Mouse (Mus musculus) testis, adult 2 months (tissue): ENCODE data around the gene Gm21992.

Experiments used
- CTCF ChIP-seq: fragments of 200-500 bp; IDR thresholded peaks from 2 replicates; pipeline ENCODE4 v1.5.1; 2012; ENCODE audit warnings: low read depth, mild to moderate bottlenecking, inconsistent platforms, low read length, moderate library complexity; ENCODE audit not compliant: control insufficient read depth, insufficient read depth, insufficient replicate concordance
- POLR2A ChIP-seq: fragments of 200-500 bp; IDR thresholded peaks from 2 replicates; pipeline ENCODE4 v1.6.1; 2012; ENCODE audit warnings: low read depth, mild to moderate bottlenecking, inconsistent platforms, low read length, moderate library complexity; ENCODE audit not compliant: control insufficient read depth

DNA sequence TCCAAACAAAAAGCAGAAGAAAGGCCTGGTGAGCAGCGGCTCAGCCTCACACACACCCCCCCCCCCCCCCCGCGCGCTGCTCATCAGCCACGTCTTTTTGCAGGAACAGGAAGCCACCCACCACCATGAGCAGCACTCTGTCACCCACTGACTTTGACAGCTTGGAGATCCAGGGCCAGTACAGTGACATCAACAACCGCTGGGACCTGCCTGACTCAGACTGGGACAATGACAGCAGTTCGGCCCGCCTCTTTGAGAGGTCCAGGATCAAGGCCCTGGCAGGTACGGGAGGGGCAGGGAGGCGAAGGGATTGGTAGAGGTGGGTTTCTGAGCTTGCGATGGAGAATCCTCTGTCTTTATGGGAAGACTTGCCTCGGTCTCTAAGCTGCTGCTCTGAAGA is 92.7 kb downstream of the Gm21992 start:
- TF ChIP-seq CTCF, result no peak
- no peak for TF ChIP-seq POLR2A
